Mouse (Mus musculus) liver, embryonic 14.5 days (tissue): Measurements from ENCODE around the gene Wwp2.

Experiments
- CTCF ChIP-seq: IDR thresholded peaks from 2 replicates; pipeline ENCODE4 v1.5.1; 2016; ENCODE audit warnings: antibody characterized with exemption, low read depth, control low read depth
- EP300 ChIP-seq: IDR thresholded peaks from 2 replicates; pipeline ENCODE4 v1.6.1; 2016; ENCODE audit warnings: antibody characterized with exemption, low read depth

- TF ChIP-seq CTCF, result no peak
- no peak for TF ChIP-seq EP300
These were observed 23.6 kb upstream of the Wwp2 start for GRCm38 (mm10) chr8:107412552-107412951.
